8 mouse cellular contexts compared by ENCODE assay signal in genomic region chr5:99578692-99579091, GRCm38 (mm10).
A peak's percentile ranks its signal among the peaks of the same experiment; 100 is the strongest.
DNase-seq lines count a peak whose midpoint lies in the region; ATAC-seq and TF ChIP-seq lines count a peak whose summit lies in the region.

No protein-coding gene starts in this region.

- H3K27ac ChIP-seq in left cerebral cortex, adult 2 months = no peak overlapping the region
- no peak overlapping the region for H3K27ac ChIP-seq in bone marrow, adult 2 months (ENCODE audit: control insufficient read depth, insufficient read depth, low read depth, low read length, poor library complexity)
- H3K27ac ChIP-seq in forebrain, embryonic 11.5 days (ENCODE audit: low read depth, low read length) = no peak overlapping the region
- H3K27ac ChIP-seq in hindbrain, embryonic 12.5 days = no peak overlapping the region
- H3K27ac ChIP-seq in liver, embryonic 11.5 days (ENCODE audit: low read depth, low read length) = no peak overlapping the region
- no peak overlapping the region for H3K27ac ChIP-seq in neural tube, embryonic 11.5 days (ENCODE audit: low read depth, low read length)

- H3K27me3 ChIP-seq in forebrain, embryonic 11.5 days (ENCODE audit: control insufficient read depth, insufficient read depth, low read length) = no peaks in the 10 kb centered on the region
- no peaks in the 10 kb centered on the region for H3K27me3 ChIP-seq in hindbrain, embryonic 12.5 days
- H3K27me3 ChIP-seq in liver, embryonic 11.5 days (replicated peaks; ENCODE audit: control insufficient read depth, insufficient read depth, low read length) = no peaks in the 10 kb centered on the region
- H3K27me3 ChIP-seq in neural tube, embryonic 11.5 days (ENCODE audit: control insufficient read depth, insufficient read depth, low read length) = no peaks in the 10 kb centered on the region

- H3K4me2 ChIP-seq in forebrain, embryonic 11.5 days (ENCODE audit: low read depth, low read length, severe bottlenecking) = no peak overlapping the region
- H3K4me2 ChIP-seq in hindbrain, embryonic 12.5 days (replicated peaks) = no peak overlapping the region
- H3K4me2 ChIP-seq in liver, embryonic 11.5 days = no peak overlapping the region
- H3K4me2 ChIP-seq in neural tube, embryonic 11.5 days (ENCODE audit: low read depth) = no peak overlapping the region

- TF ChIP-seq CTCF in left cerebral cortex, adult 2 months (IDR thresholded peaks at IDR 0.05) = peak; percentile 68
- peak; percentile 62 for TF ChIP-seq CTCF in bone marrow, adult 2 months (IDR thresholded peaks at IDR 0.05; ENCODE audit: control insufficient read depth, insufficient read depth, low read length)

- H3K4me1 ChIP-seq in bone marrow, adult 2 months (ENCODE audit: control insufficient read depth, insufficient read depth, low read length) = no peaks in the 10 kb centered on the region
- H3K4me1 ChIP-seq in forebrain, embryonic 11.5 days (replicated peaks; ENCODE audit: control insufficient read depth, insufficient read depth, low read length) = no peaks in the 10 kb centered on the region
- no peaks in the 10 kb centered on the region; the same call in 1 of the 2 replicates for H3K4me1 ChIP-seq in hindbrain, embryonic 12.5 days
- H3K4me1 ChIP-seq in liver, embryonic 11.5 days (replicated peaks; ENCODE audit: control insufficient read depth, insufficient read depth, low read length) = no peaks in the 10 kb centered on the region
- H3K4me1 ChIP-seq in neural tube, embryonic 11.5 days (ENCODE audit: control insufficient read depth, insufficient read depth, low read length) = no peaks in the 10 kb centered on the region

- peak; percentile 56; the same call in 1 of the 2 replicates for ATAC-seq in forebrain, embryonic 11.5 days (replicated peaks; ENCODE audit: low FRiP score)
- peak; percentile 67; the same call in 1 of the 2 replicates for ATAC-seq in hindbrain, embryonic 12.5 days (ENCODE audit: low FRiP score)
- ATAC-seq in liver, embryonic 11.5 days (replicated peaks; ENCODE audit: low FRiP score) = peak; percentile 62; the same call in 1 of the 2 replicates
- ATAC-seq in neural tube, embryonic 11.5 days (ENCODE audit: insufficient read depth, low FRiP score, low TSS enrichment) = no peak

- H3K36me3 ChIP-seq in forebrain, embryonic 11.5 days (ENCODE audit: control insufficient read depth, insufficient read depth, low read length) = no peaks in the 10 kb centered on the region
- no peaks in the 10 kb centered on the region for H3K36me3 ChIP-seq in hindbrain, embryonic 12.5 days
- no peaks in the 10 kb centered on the region for H3K36me3 ChIP-seq in liver, embryonic 11.5 days (ENCODE audit: control insufficient read depth, insufficient read depth, low read length)
- no peaks in the 10 kb centered on the region for H3K36me3 ChIP-seq in neural tube, embryonic 11.5 days (ENCODE audit: control insufficient read depth, insufficient read depth, low read length)

- WGBS in bone marrow, adult 2 months = 7% methylated on average over 4 of the region's 4 CpGs
- WGBS in forebrain, embryonic 11.5 days = 5% methylated on average over 4 of the region's 4 CpGs
- WGBS in hindbrain, embryonic 12.5 days = 14% methylated on average over 4 of the region's 4 CpGs
- WGBS in liver, embryonic 11.5 days = 10% methylated on average over 4 of the region's 4 CpGs
- 7% methylated on average over 4 of the region's 4 CpGs for WGBS in neural tube, embryonic 11.5 days

- H3K9me3 ChIP-seq in forebrain, embryonic 11.5 days (ENCODE audit: control insufficient read depth, low read length) = no peaks in the 10 kb centered on the region
- no peaks in the 10 kb centered on the region for H3K9me3 ChIP-seq in hindbrain, embryonic 12.5 days (replicated peaks)
- H3K9me3 ChIP-seq in liver, embryonic 11.5 days (ENCODE audit: control insufficient read depth, low read length) = no peaks in the 10 kb centered on the region
- no peaks in the 10 kb centered on the region for H3K9me3 ChIP-seq in neural tube, embryonic 11.5 days (ENCODE audit: control insufficient read depth, low read length)

- TF ChIP-seq POLR2A in bone marrow, adult 2 months (IDR thresholded peaks at IDR 0.05; ENCODE audit: borderline replicate concordance, control insufficient read depth, low read depth, low read length) = no peak

- no peak overlapping the region for H3K9ac ChIP-seq in forebrain, embryonic 11.5 days (ENCODE audit: low read length)
- no peak overlapping the region for H3K9ac ChIP-seq in hindbrain, embryonic 12.5 days
- no peak overlapping the region for H3K9ac ChIP-seq in liver, embryonic 11.5 days (ENCODE audit: low read depth, low read length)
- no peak overlapping the region for H3K9ac ChIP-seq in neural tube, embryonic 11.5 days (ENCODE audit: low read length)

- intact Hi-C loops in left cerebral cortex, adult 2 months (cut with DNase I) = loop anchor here (5.0 kb wide), 1 partner anchor 376 kb away; no protein-coding TSS in a partner anchor
- intact Hi-C loops in left cerebral cortex, postnatal 14 days (cut with DNase I) = loop anchor here (5.0 kb wide), 1 partner anchor 326 kb away; no protein-coding TSS in a partner anchor

- DNase-seq in left cerebral cortex, adult 2 months (ENCODE audit: extremely low spot score in 1 of 2, low spot score in 2 of 2) = no peak
- DNase-seq in left cerebral cortex, postnatal 14 days (ENCODE audit: low spot score in 2 of 2) = no peak
- DNase-seq in forebrain, embryonic 11.5 days (ENCODE audit: low spot score) = no peak
- no peak for DNase-seq in liver, embryonic 11.5 days (ENCODE audit: low spot score)
- DNase-seq in neural tube, embryonic 11.5 days (ENCODE audit: low spot score) = peak; percentile 61
- peak; percentile 44 for DNase-seq in thymus, postnatal 4 days

- H3K4me3 ChIP-seq in left cerebral cortex, adult 2 months = no peak overlapping the region
- H3K4me3 ChIP-seq in bone marrow, adult 2 months (replicated peaks; ENCODE audit: control insufficient read depth, low read depth, low read length) = no peak overlapping the region
- H3K4me3 ChIP-seq in forebrain, embryonic 11.5 days (ENCODE audit: low read depth, low read length) = no peak overlapping the region
- no peak overlapping the region for H3K4me3 ChIP-seq in hindbrain, embryonic 12.5 days
- no peak overlapping the region for H3K4me3 ChIP-seq in liver, embryonic 11.5 days (ENCODE audit: low read depth, low read length)
- H3K4me3 ChIP-seq in neural tube, embryonic 11.5 days (ENCODE audit: low read depth, low read length) = no peak overlapping the region

Comparison
In these comparisons a context has a peak if more than half of its experiments do, and no peak if none do; other contexts are left out.
1. DNase-seq: peak in neural tube, embryonic 11.5 days (single experiment) and thymus, postnatal 4 days (single experiment); none in left cerebral cortex, adult 2 months (0 of 2), left cerebral cortex, postnatal 14 days (0 of 2), forebrain, embryonic 11.5 days (single experiment) and liver, embryonic 11.5 days (single experiment).